Mouse (Mus musculus) heart, adult 8-10 months (tissue): Measurements from ENCODE around the gene Eln. TPM values are rescaled to one million over a fixed set of nuclear protein-coding genes. Genes with fewer than 3 reads are reported as not detected.

Experiments
- DNase-seq: peaks from one replicate; pipeline ENCODE4 v3.0.0; 2022; ENCODE audit warnings: low spot score
- total RNA-seq, 4 experiments: library from RNA; stranded (reverse); gene quantifications; 2 replicates each; pipeline ENCODE4 v1.2.4; 2022

Eln gene
- total RNA-seq, 4 experiments from 2014 or later, result 14.7 to 26.2 (median 17.6) TPM

GRCm38 (mm10) chr5:134743991-134744390 lies 3.1 kb downstream of the Eln start:
- no peak for DNase-seq

GRCm38 (mm10) chr5:134742221-134742795 lies 4.8 kb downstream of the Eln start:
- DNase-seq, result no peak

- peak; percentile 73 for DNase-seq
Measured at GRCm38 (mm10) chr5:134740501-134741341, 6.4 kb downstream of the Eln start.

GRCm38 (mm10) chr5:134739951-134740350 lies 7.2 kb downstream of the Eln start:
- no peak for DNase-seq

GRCm38 (mm10) chr5:134734920-134735319 lies 12.2 kb downstream of the Eln start:
- DNase-seq, result no peak

- DNase-seq, result no peak
Measured at GRCm38 (mm10) chr5:134734072-134734471, 13.1 kb downstream of the Eln start.

GRCm38 (mm10) chr5:134733241-134733640 lies 13.9 kb downstream of the Eln start:
- no peak for DNase-seq

- no peak for DNase-seq
Measured at GRCm38 (mm10) chr5:134729124-134729523, 18.0 kb downstream of the Eln start.

GRCm38 (mm10) chr5:134728535-134728934 lies 18.6 kb downstream of the Eln start:
- DNase-seq, result no peak

- no peak for DNase-seq
Measured at GRCm38 (mm10) chr5:134727001-134727639, 20.0 kb downstream of the Eln start.

- no peak for DNase-seq
Measured at GRCm38 (mm10) chr5:134725299-134725698, 21.8 kb downstream of the Eln start.

GRCm38 (mm10) chr5:134720058-134720457 lies 27.1 kb downstream of the Eln start:
- DNase-seq, result no peak

- no peak for DNase-seq
Measured at GRCm38 (mm10) chr5:134711076-134711475, 36.0 kb downstream of the Eln start.

GRCm38 (mm10) chr5:134709275-134709674 lies 37.8 kb downstream of the Eln start:
- no peak for DNase-seq

- peak; percentile 80 for DNase-seq
Measured at GRCm38 (mm10) chr5:134704157-134704556, 43.0 kb downstream of the Eln start.

GRCm38 (mm10) chr5:134695539-134695938 lies 51.6 kb downstream of the Eln start:
- no peak for DNase-seq

- no peak for DNase-seq
Measured at GRCm38 (mm10) chr5:134695082-134695481, 52.0 kb downstream of the Eln start.

GRCm38 (mm10) chr5:134692704-134693103 lies 54.4 kb downstream of the Eln start:
- no peak for DNase-seq

GRCm38 (mm10) chr5:134688718-134689284 lies 58.3 kb downstream of the Eln start:
- peak; percentile 100 for DNase-seq

GRCm38 (mm10) chr5:134688086-134688717 lies 58.9 kb downstream of the Eln start, which contains the start of gene Limk1:
Gene Limk1, minus strand, starts transcription at chr5:134688598.
- DNase-seq, result no peak

GRCm38 (mm10) chr5:134687187-134687586 lies 59.9 kb downstream of the Eln start:
- no peak for DNase-seq

- no peak for DNase-seq
Measured at GRCm38 (mm10) chr5:134686541-134686940, 60.6 kb downstream of the Eln start.
